Mouse (Mus musculus) heart, embryonic 14.5 days (tissue): ENCODE results near the gene Fam221b. TPM values are rescaled to one million over a fixed set of nuclear protein-coding genes. Genes with fewer than 3 reads are reported as not detected.

ENCODE experiments used
- ATAC-seq: fragments of 200-750 bp; cut with Nextera tagmentation; 2 replicates; pipeline ENCODE4 v1.8.0; 2017; ENCODE audit warnings: low read depth, moderate TSS enrichment; ENCODE audit not compliant: insufficient number of reproducible peaks, insufficient read depth, low FRiP score
- H3K27ac ChIP-seq, 2 experiments: fragments of 200-500 bp in 1 of 2; fragments of 300-500 bp in 1 of 2; sonication (generic) in 1 of 2; replicated peaks in 1 of 2; 2 replicates each; pipeline ENCODE4 v1.5.1; 2012 to 2014; ENCODE audit warnings: low read depth in 2 of 2, low read length in 2 of 2, control low read depth in 1 of 2, mild to moderate bottlenecking in 1 of 2, mixed read lengths in 1 of 2; ENCODE audit not compliant: control insufficient read depth in 1 of 2, insufficient read depth in 1 of 2
- H3K27me3 ChIP-seq: fragments of 300-500 bp; sonication (generic); 2 replicates; pipeline ENCODE4 v1.6.1; 2014; ENCODE audit warnings: mild to moderate bottlenecking, low read length, control low read depth; ENCODE audit not compliant: control insufficient read depth, insufficient read depth
- H3K36me3 ChIP-seq: fragments of 300-500 bp; sonication (generic); 2 replicates; pipeline ENCODE4 v1.6.1; 2014; ENCODE audit warnings: mild to moderate bottlenecking, control low read depth, low read length, mixed read lengths; ENCODE audit not compliant: control insufficient read depth, insufficient read depth
- H3K4me1 ChIP-seq, 2 experiments: fragments of 200-500 bp in 1 of 2; fragments of 300-500 bp in 1 of 2; sonication (generic) in 1 of 2; 2 replicates each; pipeline ENCODE4 v1.6.1; 2012 to 2014; ENCODE audit warnings: low read length in 2 of 2, control low read depth in 1 of 2, mixed read lengths in 1 of 2; ENCODE audit not compliant: control insufficient read depth in 2 of 2, insufficient read depth in 2 of 2
- H3K4me2 ChIP-seq: fragments of 300-500 bp; sonication (generic); 2 replicates; pipeline ENCODE4 v1.6.1; 2014; ENCODE audit warnings: mild to moderate bottlenecking, low read length
- H3K4me3 ChIP-seq, 2 experiments: fragments of 200-500 bp in 1 of 2; fragments of 300-500 bp in 1 of 2; sonication (generic) in 1 of 2; 2 replicates each; pipeline ENCODE4 v1.5.1; 2012 to 2014; ENCODE audit warnings: low read length in 2 of 2, mild to moderate bottlenecking in 2 of 2, control low read depth in 1 of 2, low read depth in 1 of 2, moderate library complexity in 1 of 2; ENCODE audit not compliant: control insufficient read depth in 1 of 2, insufficient read depth in 1 of 2
- H3K9ac ChIP-seq: fragments of 300-500 bp; sonication (generic); 2 replicates; pipeline ENCODE4 v1.6.1; 2014; ENCODE audit warnings: mild to moderate bottlenecking, low read length
- H3K9me3 ChIP-seq: fragments of 300-500 bp; sonication (generic); 2 replicates; pipeline ENCODE4 v1.6.1; 2016; ENCODE audit warnings: low read length, control low read depth; ENCODE audit not compliant: control insufficient read depth
- WGBS: fragments of 180-500 bp; shearing (Covaris S2); extraction: QIAGEN DNeasy Blood & Tissue Kit; methylation state at CpG from one replicate; pipeline ENCODE4 v1.1.7; 2014; 5-methylcytosine and 5-hydroxymethylcytosine counted together
- polyA plus RNA-seq: library from polyadenylated mRNA; unstranded; fragments of >200 nt; fragmentation: Nextera tagmentation; extraction: Ambion mirVana; gene quantifications from 2 replicates; pipeline ENCODE4 v1.2.1, GENCODE M21; 2014

Gene Fam221b
- polyA plus RNA-seq, 1 experiment from 2014 or later = 3.9 TPM

DNA sequence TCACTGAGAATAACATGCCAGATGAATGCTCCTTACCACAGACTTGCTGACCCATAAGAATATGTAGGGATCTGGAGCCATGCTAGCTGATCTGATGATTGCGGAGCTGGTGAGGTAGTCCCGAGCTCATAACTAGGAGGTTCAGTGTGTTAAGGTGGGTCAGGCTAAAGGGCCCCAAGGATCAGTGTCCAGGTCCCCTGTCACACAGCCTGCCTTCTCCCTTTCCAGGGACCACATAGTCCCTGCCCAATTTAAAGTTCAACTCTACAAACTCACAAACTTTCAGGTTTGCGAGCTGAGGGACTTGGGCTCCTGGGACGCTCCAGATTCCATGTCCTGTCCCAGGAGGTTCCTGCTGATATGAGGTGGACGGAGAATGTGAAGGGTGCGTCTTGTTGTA is 31.8 kb upstream of the Fam221b start, which contains the start of gene Olfr70:
Gene Olfr70 (minus strand): TSS at position 101 of the 400 bp plus-strand sequence.
- Histone ChIP-seq H3K36me3 (no peaks in the 10 kb centered on the region), H3K4me1 (peaks cover 6 to 7% of the 10 kb centered on the region in 2 experiments), H3K27me3 (no peaks in the 10 kb centered on the region), H3K4me3 (no peak within 1 kb of the TSS), H3K9me3 (no peaks in the 10 kb centered on the region), H3K27ac (no peak within 1 kb of the TSS), H3K9ac (no peak within 1 kb of the TSS), H3K4me2 (no peak within 1 kb of the TSS)
- WGBS = 71% methylated on average over 6 of the region's 6 CpGs
- ATAC-seq = no peak

GRCm38 (mm10) chr4:43696561-43696960 is 27.6 kb upstream of the Fam221b start:
- ATAC-seq = no peak
- no peak overlapping the region for H3K4me2 ChIP-seq
- no peak overlapping the region for H3K4me3 ChIP-seq
- H3K9me3 ChIP-seq = no peaks in the 10 kb centered on the region
- no peak overlapping the region for H3K27ac ChIP-seq
- H3K36me3 ChIP-seq = no peaks in the 10 kb centered on the region
- H3K4me1 ChIP-seq = peaks cover 19 to 30% of the 10 kb centered on the region in 2 experiments
- H3K27me3 ChIP-seq = no peaks in the 10 kb centered on the region
- 88% methylated on average over 13 of the region's 13 CpGs for WGBS
- H3K9ac ChIP-seq = no peak overlapping the region

DNA sequence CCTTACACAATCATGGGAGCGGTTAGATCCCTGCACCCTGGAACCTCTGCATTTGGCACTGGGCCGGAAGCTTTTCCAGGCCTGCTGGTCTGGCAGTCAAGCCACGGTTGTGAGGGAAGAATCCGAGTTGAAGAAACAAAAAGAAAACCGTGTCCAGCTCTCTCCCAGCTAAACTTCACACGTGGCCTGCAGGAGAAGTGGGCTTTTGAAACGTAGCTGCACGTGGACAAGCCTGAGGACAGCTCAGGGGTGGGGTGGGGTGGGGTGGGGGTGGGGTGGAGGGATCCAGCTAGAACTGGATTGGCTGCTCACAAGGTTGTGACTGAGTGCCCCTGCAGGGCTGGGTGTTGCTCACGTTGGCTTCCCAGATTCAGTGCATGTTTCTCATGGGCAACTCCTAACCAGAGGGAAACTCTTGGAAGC is 26.3 kb upstream of the Fam221b start:
- Histone ChIP-seq H3K4me3 (no peak overlapping the region), H3K4me1 (peaks cover 19 to 30% of the 10 kb centered on the region in 2 experiments), H3K9me3 (no peaks in the 10 kb centered on the region), H3K27me3 (no peaks in the 10 kb centered on the region), H3K27ac (peak overlapping the region; percentile 15 to 51; a peak in 2 of 4 replicates), H3K9ac (no peak overlapping the region), H3K36me3 (no peaks in the 10 kb centered on the region), H3K4me2 (no peak overlapping the region)
- WGBS = 9% methylated on average over 9 of the region's 9 CpGs
- peak; percentile 51; the same call in 1 of the 2 replicates for ATAC-seq

DNA sequence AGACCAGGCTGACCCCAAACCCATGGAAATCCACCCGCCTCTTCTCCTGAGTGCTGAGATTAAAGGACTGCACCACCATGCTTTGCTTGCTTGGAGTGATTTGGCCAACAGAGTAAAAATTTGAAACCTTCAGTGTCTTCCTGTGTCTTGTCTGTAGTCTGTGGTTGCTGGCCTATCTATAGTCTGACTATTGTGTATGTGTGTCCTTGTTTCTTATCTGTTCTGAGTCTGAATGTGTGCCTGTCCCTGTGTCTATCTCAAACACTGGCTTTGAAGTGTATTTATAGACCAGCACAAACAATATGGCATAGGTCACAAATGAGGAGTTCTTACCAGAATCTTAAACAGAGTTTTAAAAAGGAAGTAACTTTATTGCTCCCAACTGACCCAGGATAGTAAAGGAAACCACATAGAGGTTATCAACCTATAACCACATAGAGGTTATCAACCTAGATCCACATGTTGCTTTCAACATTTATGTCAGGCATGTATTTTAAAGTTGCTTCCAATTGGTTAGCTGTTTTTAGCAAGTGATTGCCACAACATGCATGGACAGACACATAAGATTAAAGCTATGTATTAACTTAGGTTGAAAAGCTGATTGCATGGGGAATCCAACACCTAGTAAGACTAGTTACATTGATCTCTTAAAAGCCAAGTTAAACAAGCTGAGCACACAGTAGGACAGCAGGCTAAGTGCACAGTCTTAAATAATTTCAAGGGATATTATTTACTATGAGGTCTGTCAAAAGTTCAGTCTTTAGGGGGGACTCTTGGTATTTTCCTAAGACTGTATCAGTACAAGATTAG is 25.7 kb upstream of the Fam221b start:
- no peaks in the 10 kb centered on the region for H3K9me3 ChIP-seq
- no peaks in the 10 kb centered on the region for H3K27me3 ChIP-seq
- H3K9ac ChIP-seq = no peak overlapping the region
- H3K4me3 ChIP-seq = no peak overlapping the region
- peaks cover 6% of the 10 kb centered on the region; the same call in 1 of the 2 replicates for H3K36me3 ChIP-seq
- H3K4me2 ChIP-seq = no peak overlapping the region
- peaks cover 19 to 30% of the 10 kb centered on the region in 2 experiments for H3K4me1 ChIP-seq
- WGBS = 78% methylated on average over 1 of the region's 1 CpGs
- peak overlapping the region in 1 of 2 experiments; percentile 51; a peak in 2 of 4 replicates for H3K27ac ChIP-seq
- no peak for ATAC-seq

DNA sequence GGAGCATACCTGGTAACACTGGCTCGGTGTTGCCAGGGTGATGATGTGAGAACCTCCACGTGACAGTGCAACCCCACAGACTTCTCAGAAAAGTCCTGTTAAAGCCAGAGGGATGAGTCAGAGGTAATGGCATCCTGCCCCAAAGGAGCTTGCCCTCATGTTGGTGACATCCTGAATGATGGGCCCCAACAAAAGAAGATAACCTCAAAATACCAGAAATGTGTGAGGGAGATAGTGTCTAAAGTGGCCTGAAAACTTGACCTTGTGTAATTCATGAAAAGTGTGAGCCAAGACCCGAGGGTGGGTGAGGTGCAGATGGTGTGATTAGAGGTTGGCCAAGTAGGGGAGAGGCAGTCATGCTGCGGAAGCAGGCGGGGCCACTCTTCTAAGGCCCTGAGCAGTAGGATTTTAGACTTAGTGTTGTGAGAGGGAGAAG is 24.9 kb upstream of the Fam221b start:
- no peak overlapping the region for H3K4me2 ChIP-seq
- H3K4me3 ChIP-seq = no peak overlapping the region
- WGBS = 37% methylated on average over 5 of the region's 5 CpGs
- H3K9me3 ChIP-seq = no peaks in the 10 kb centered on the region
- peaks cover 9% of the 10 kb centered on the region; the same call in 1 of the 2 replicates for H3K36me3 ChIP-seq
- no peaks in the 10 kb centered on the region for H3K27me3 ChIP-seq
- no peak for ATAC-seq
- no peak overlapping the region for H3K9ac ChIP-seq
- H3K4me1 ChIP-seq = peaks cover 19 to 30% of the 10 kb centered on the region in 2 experiments
- H3K27ac ChIP-seq = no peak overlapping the region

- H3K4me2 ChIP-seq = no peak overlapping the region
- peaks cover 23% of the 10 kb centered on the region for H3K36me3 ChIP-seq
- no peak overlapping the region for H3K9ac ChIP-seq
- H3K27me3 ChIP-seq = no peaks in the 10 kb centered on the region
- 74% methylated on average over 5 of the region's 5 CpGs for WGBS
- H3K9me3 ChIP-seq = no peaks in the 10 kb centered on the region
- ATAC-seq = no peak
- no peak overlapping the region for H3K4me3 ChIP-seq
- H3K27ac ChIP-seq = no peak overlapping the region
- H3K4me1 ChIP-seq = peaks cover 14 to 25% of the 10 kb centered on the region in 2 experiments
Observed at GRCm38 (mm10) chr4:43691026-43691425, 22.1 kb upstream of the Fam221b start.

- 94% methylated on average over 17 of the region's 17 CpGs for WGBS
Observed at GRCm38 (mm10) chr4:43690021-43690420, 21.1 kb upstream of the Fam221b start.

More at GRCm38 (mm10) chr4:43690021-43690420, 21.1 kb upstream of the Fam221b start:
- H3K4me2 ChIP-seq = no peak overlapping the region
- no peaks in the 10 kb centered on the region for H3K9me3 ChIP-seq
- no peak overlapping the region for H3K27ac ChIP-seq
- peaks cover 6 to 15% of the 10 kb centered on the region in 2 experiments for H3K4me1 ChIP-seq
- H3K9ac ChIP-seq = no peak overlapping the region
- no peak for ATAC-seq
- H3K36me3 ChIP-seq = peaks cover 31% of the 10 kb centered on the region
- H3K4me3 ChIP-seq = no peak overlapping the region
- no peaks in the 10 kb centered on the region for H3K27me3 ChIP-seq
